Mouse (Mus musculus): ENCODE measurements around the gene Coq2.

- TF ChIP-seq CTCF (IDR thresholded peaks at IDR 0.05; ENCODE audit: extremely low read depth, insufficient read depth, insufficient read length, insufficient replicate concordance), result no peak
- TF ChIP-seq POLR2A (IDR thresholded peaks at IDR 0.05; ENCODE audit: low read depth, low read length), result no peak
Observed at GRCm38 (mm10) chr5:100671897-100672296, 3.0 kb downstream of the Coq2 start.
